Mouse (Mus musculus) layer of hippocampus, adult 9-11 months (tissue): ENCODE measurements around the gene Susd2.

ENCODE experiments used
- DNase-seq: peaks from one replicate; pipeline ENCODE4 v3.0.0; 2022

Gene Susd2

GRCm38 (mm10) chr10:75616044-75616443 lies 27.8 kb downstream of the Susd2 start:
- DNase-seq = no peak

GRCm38 (mm10) chr10:75610486-75610885 lies 33.3 kb downstream of the Susd2 start:
- DNase-seq = no peak

GRCm38 (mm10) chr10:75608975-75609374 lies 34.8 kb downstream of the Susd2 start:
- DNase-seq = no peak

- DNase-seq = no peak
Observed at GRCm38 (mm10) chr10:75607253-75607652, 36.6 kb downstream of the Susd2 start.

- no peak for DNase-seq
Observed at GRCm38 (mm10) chr10:75605162-75605846, 38.5 kb downstream of the Susd2 start.

GRCm38 (mm10) chr10:75600189-75600730 lies 43.5 kb downstream of the Susd2 start:
- no peak for DNase-seq

GRCm38 (mm10) chr10:75595981-75596380 lies 47.8 kb downstream of the Susd2 start:
- DNase-seq = no peak

- no peak for DNase-seq
Observed at GRCm38 (mm10) chr10:75592585-75592984, 51.2 kb downstream of the Susd2 start.

GRCm38 (mm10) chr10:75591211-75591894 lies 52.5 kb downstream of the Susd2 start:
- DNase-seq = peak; percentile 53

- DNase-seq = no peak
Observed at GRCm38 (mm10) chr10:75589651-75590050, 54.2 kb downstream of the Susd2 start.

- DNase-seq = no peak
Observed at GRCm38 (mm10) chr10:75589129-75589528, 54.7 kb downstream of the Susd2 start, which contains the start of gene Ggt5. Gene Ggt5 (plus strand): TSS chr10:75589340.

GRCm38 (mm10) chr10:75588336-75588735 lies 55.5 kb downstream of the Susd2 start:
- no peak for DNase-seq

- no peak for DNase-seq
Observed at GRCm38 (mm10) chr10:75587781-75588180, 56.0 kb downstream of the Susd2 start.
